ENCODE assay signal across 8 mouse cellular contexts in genomic region chr3:90515242-90515641, GRCm38 (mm10). TPM values are rescaled to one million over a fixed set of nuclear protein-coding genes. Genes with fewer than 3 reads are reported as not detected.
DNase-seq lines count a peak whose midpoint lies in the region; ATAC-seq and TF ChIP-seq lines count a peak whose summit lies in the region.

No protein-coding gene starts in this region.

- no peaks in the 10 kb centered on the region; the same call in 1 of the 2 replicates for H3K79me2 ChIP-seq in liver, adult 2 months (ENCODE audit: control insufficient read depth, insufficient read depth, low read length)

- TF ChIP-seq POLR2A in liver, adult 2 months (IDR thresholded peaks at IDR 0.05; ENCODE audit: extremely low read depth, insufficient read depth, low read length) = no peak
- TF ChIP-seq POLR2A in small intestine, adult 2 months (IDR thresholded peaks at IDR 0.05; ENCODE audit: low read depth, low read length) = no peak

- H3K27me3 ChIP-seq in liver, adult 2 months (ENCODE audit: control insufficient read depth, insufficient read depth, low read length) = no peaks in the 10 kb centered on the region
- peaks cover 18% of the 10 kb centered on the region; the same call in 1 of the 2 replicates for H3K27me3 ChIP-seq in forebrain, postnatal 0 days (ENCODE audit: insufficient read depth, low read length)
- H3K27me3 ChIP-seq in liver, postnatal 0 days (ENCODE audit: insufficient read depth, low read length) = no peaks in the 10 kb centered on the region
- no peaks in the 10 kb centered on the region for H3K27me3 ChIP-seq in small intestine, adult 2 months (ENCODE audit: control insufficient read depth, insufficient read depth, low read length)

- peaks cover 5% of the 10 kb centered on the region for H3K36me3 ChIP-seq in liver, adult 2 months (ENCODE audit: control insufficient read depth, insufficient read depth, low read length)
- H3K36me3 ChIP-seq in forebrain, postnatal 0 days (ENCODE audit: insufficient read depth) = no peaks in the 10 kb centered on the region
- peaks cover 7% of the 10 kb centered on the region; the same call in 1 of the 2 replicates for H3K36me3 ChIP-seq in liver, postnatal 0 days (replicated peaks; ENCODE audit: insufficient read depth, low read length)
- peaks cover 2% of the 10 kb centered on the region; the same call in 1 of the 2 replicates for H3K36me3 ChIP-seq in small intestine, adult 2 months (ENCODE audit: control insufficient read depth, insufficient read depth, low read length)

- peak overlapping the region; percentile 61 for H3K9ac ChIP-seq in liver, adult 2 months (ENCODE audit: low read depth, low read length)
- H3K9ac ChIP-seq in forebrain, postnatal 0 days = no peak overlapping the region
- peak overlapping the region; percentile 65 for H3K9ac ChIP-seq in liver, postnatal 0 days (replicated peaks)

- DNase-seq in liver, adult 2 months (ENCODE audit: extremely low read depth, low read depth, low spot score) = peak; percentile 78
- DNase-seq in liver = no peak
- DNase-seq in forebrain, postnatal 0 days = no peak
- no peak for DNase-seq in liver, postnatal 0 days
- DNase-seq in left cerebral cortex, adult 18-20 months (ENCODE audit: low spot score in 2 of 2) = no peak

- peak overlapping the region; percentile 67 for H3K4me2 ChIP-seq in forebrain, postnatal 0 days (ENCODE audit: low read depth)
- H3K4me2 ChIP-seq in liver, postnatal 0 days (ENCODE audit: low read depth, low read length) = peak overlapping the region; percentile 98

- ATAC-seq in forebrain, postnatal 0 days = no peak
- peak; percentile 13 for ATAC-seq in inflammation-experienced regulatory T-cells, adult 6 months
- ATAC-seq in liver, postnatal 0 days = peak; percentile 20; the same call in 1 of the 2 replicates
- ATAC-seq in activated CD4-positive, CD25-positive, alpha-beta regulatory T cell, adult 4 months = no peak

- peaks cover 14% of the 10 kb centered on the region for H3K4me1 ChIP-seq in liver, adult 2 months (ENCODE audit: control insufficient read depth, insufficient read depth, low read length)
- 0 out of 2 replicates have a peak, but pooled peaks cover 9% of the 10 kb centered on the region for H3K4me1 ChIP-seq in forebrain, postnatal 0 days (ENCODE audit: insufficient read depth)
- H3K4me1 ChIP-seq in liver, postnatal 0 days (ENCODE audit: insufficient read depth) = peaks cover 24% of the 10 kb centered on the region
- H3K4me1 ChIP-seq in small intestine, adult 2 months (ENCODE audit: control insufficient read depth, insufficient read depth, insufficient read length, low read length) = peaks cover 8% of the 10 kb centered on the region; the same call in 1 of the 2 replicates

- TF ChIP-seq CTCF in liver, adult 2 months (IDR thresholded peaks at IDR 0.05; ENCODE audit: low read depth, low read length) = no peak
- TF ChIP-seq CTCF in forebrain, postnatal 0 days (IDR thresholded peaks at IDR 0.05; ENCODE audit: low read depth) = no peak
- TF ChIP-seq CTCF in liver, postnatal 0 days (IDR thresholded peaks at IDR 0.05; ENCODE audit: low read depth) = no peak
- no peak for TF ChIP-seq CTCF in small intestine, adult 2 months (IDR thresholded peaks at IDR 0.05; ENCODE audit: extremely low read depth, insufficient read length, insufficient replicate concordance, low read depth, low read length)

- WGBS in liver, adult 2 months = 0% methylated on average over 1 of the region's 1 CpGs
- 65% methylated on average over 1 of the region's 1 CpGs for WGBS in forebrain, postnatal 0 days
- WGBS in liver, postnatal 0 days (ENCODE audit: insufficient replicate concordance) = 21% methylated on average over 1 of the region's 1 CpGs
- WGBS in small intestine, adult 2 months = 21% methylated on average over 1 of the region's 1 CpGs

- no peaks in the 10 kb centered on the region for H3K9me3 ChIP-seq in forebrain, postnatal 0 days (ENCODE audit: low read length)
- H3K9me3 ChIP-seq in liver, postnatal 0 days (ENCODE audit: low read length) = no peaks in the 10 kb centered on the region

- peak overlapping the region; percentile 53 for H3K4me3 ChIP-seq in liver, adult 2 months (ENCODE audit: insufficient read depth, low read depth, low read length)
- H3K4me3 ChIP-seq in forebrain, postnatal 0 days (ENCODE audit: low read depth, low read length) = peak overlapping the region; percentile 33; the same call in 1 of the 2 replicates
- peak overlapping the region; percentile 61 for H3K4me3 ChIP-seq in liver, postnatal 0 days (ENCODE audit: low read depth, low read length)
- peak overlapping the region; percentile 62 for H3K4me3 ChIP-seq in small intestine, adult 2 months (ENCODE audit: low read depth, low read length)

- no peak for TF ChIP-seq EP300 in liver, postnatal 0 days (IDR thresholded peaks at IDR 0.05; ENCODE audit: low read depth)

- H3K27ac ChIP-seq in liver, adult 2 months (replicated peaks; ENCODE audit: insufficient read depth, low read depth, low read length) = peak overlapping the region; percentile 72
- H3K27ac ChIP-seq in forebrain, postnatal 0 days (ENCODE audit: low read depth, low read length) = no peak overlapping the region
- peak overlapping the region; percentile 46 for H3K27ac ChIP-seq in liver, postnatal 0 days (ENCODE audit: low read depth)
- H3K27ac ChIP-seq in small intestine, adult 2 months (ENCODE audit: insufficient read depth, low read depth, low read length) = peak overlapping the region; percentile 48

RNA-seq across cellular contexts. Expression of gene S100a13, which starts 1.0 kb away (rescaled TPM):
- 70.7 and 81.7 TPM in 2 replicates for total RNA-seq in liver, adult 2 months (2014; rRNA removed)
- polyA plus RNA-seq in liver, adult 2 months (2012; rRNA removed) = 40.2 and 40.5 TPM in 2 replicates
- total RNA-seq in forebrain, postnatal 0 days (2014; rRNA removed) = 8.4 and 11.2 TPM in 2 replicates
- polyA plus RNA-seq in forebrain, postnatal 0 days (2015; fragmentation: Nextera tagmentation; extraction: Ambion mirVana) = 16.1 and 20.5 TPM in 2 replicates
- 100 to 1,000 TPM; 188 to 341 (median 192) TPM for polyA plus RNA-seq in inflammation-experienced regulatory T-cells, adult 6 months (2017; shearing (Covaris generic))
- 35.5 and 36.1 TPM in 2 replicates for polyA plus RNA-seq in liver, postnatal 0 days (2015; fragmentation: Nextera tagmentation; extraction: Ambion mirVana)
- 8.5 and 9.7 TPM in 2 replicates for polyA plus RNA-seq in small intestine, adult 2 months (2012; rRNA removed)
- 10 to 100 TPM; 19.2 to 20.4 TPM for total RNA-seq in left cerebral cortex, adult 18-20 months (2021)
- polyA plus RNA-seq in activated CD4-positive, CD25-positive, alpha-beta regulatory T cell, adult 4 months (2017; shearing (Covaris generic)) = 100 to 1,000 TPM; 235 to 298 TPM

RNA-seq across cellular contexts. Expression of gene S100a1, which starts 1.1 kb away (rescaled TPM):
- 115 and 123 TPM in 2 replicates for total RNA-seq in liver, adult 2 months (2014; rRNA removed)
- polyA plus RNA-seq in liver, adult 2 months (2012; rRNA removed) = 241 and 335 TPM in 2 replicates
- 16.1 and 33.6 TPM in 2 replicates for total RNA-seq in forebrain, postnatal 0 days (2014; rRNA removed)
- polyA plus RNA-seq in forebrain, postnatal 0 days (2015; fragmentation: Nextera tagmentation; extraction: Ambion mirVana) = 47.0 and 52.8 TPM in 2 replicates
- polyA plus RNA-seq in inflammation-experienced regulatory T-cells, adult 6 months (2017; shearing (Covaris generic)) = 1 to 10 TPM; 2.6 to 7.6 (median 5.1) TPM
- polyA plus RNA-seq in liver, postnatal 0 days (2015; fragmentation: Nextera tagmentation; extraction: Ambion mirVana) = 116 and 118 TPM in 2 replicates
- polyA plus RNA-seq in small intestine, adult 2 months (2012; rRNA removed) = 20.2 and 26.8 TPM in 2 replicates
- total RNA-seq in left cerebral cortex, adult 18-20 months (2021) = 100 to 1,000 TPM; 127 to 133 TPM
- polyA plus RNA-seq in activated CD4-positive, CD25-positive, alpha-beta regulatory T cell, adult 4 months (2017; shearing (Covaris generic)) = 1 to 10 TPM; 5.6 to 6.6 TPM

RNA-seq across cellular contexts. Expression of gene Chtop, which starts 5.9 kb away (rescaled TPM):
- 30.9 and 31.0 TPM in 2 replicates for total RNA-seq in liver, adult 2 months (2014; rRNA removed)
- 23.5 and 24.9 TPM in 2 replicates for polyA plus RNA-seq in liver, adult 2 months (2012; rRNA removed)
- 272 and 302 TPM in 2 replicates for total RNA-seq in forebrain, postnatal 0 days (2014; rRNA removed)
- 179 and 186 TPM in 2 replicates for polyA plus RNA-seq in forebrain, postnatal 0 days (2015; fragmentation: Nextera tagmentation; extraction: Ambion mirVana)
- 10 to 100 TPM; 49.4 to 62.9 (median 62.1) TPM for polyA plus RNA-seq in inflammation-experienced regulatory T-cells, adult 6 months (2017; shearing (Covaris generic))
- 39.9 and 42.9 TPM in 2 replicates for polyA plus RNA-seq in liver, postnatal 0 days (2015; fragmentation: Nextera tagmentation; extraction: Ambion mirVana)
- polyA plus RNA-seq in small intestine, adult 2 months (2012; rRNA removed) = 14.3 and 22.3 TPM in 2 replicates
- total RNA-seq in left cerebral cortex, adult 18-20 months (2021) = 100 to 1,000 TPM; 165 TPM
- polyA plus RNA-seq in activated CD4-positive, CD25-positive, alpha-beta regulatory T cell, adult 4 months (2017; shearing (Covaris generic)) = 10 to 100 TPM; 43.5 to 67.8 TPM

RNA-seq across cellular contexts. Expression of gene S100a14, which starts 11.4 kb away (rescaled TPM):
- total RNA-seq in liver, adult 2 months (2014; rRNA removed) = not detected in 2 replicates
- not detected in 2 replicates for polyA plus RNA-seq in liver, adult 2 months (2012; rRNA removed)
- 0.08 TPM in 1 of 2 replicates, not detected in the other for total RNA-seq in forebrain, postnatal 0 days (2014; rRNA removed)
- not detected in 2 replicates for polyA plus RNA-seq in forebrain, postnatal 0 days (2015; fragmentation: Nextera tagmentation; extraction: Ambion mirVana)
- under 1 TPM in 1 of 3 experiments, not detected in 2; 0.40 TPM for polyA plus RNA-seq in inflammation-experienced regulatory T-cells, adult 6 months (2017; shearing (Covaris generic))
- polyA plus RNA-seq in liver, postnatal 0 days (2015; fragmentation: Nextera tagmentation; extraction: Ambion mirVana) = 0.09 TPM in 1 of 2 replicates, not detected in the other
- polyA plus RNA-seq in small intestine, adult 2 months (2012; rRNA removed) = 1.3 and 2.8 TPM in 2 replicates
- total RNA-seq in left cerebral cortex, adult 18-20 months (2021) = under 1 TPM; 0.52 to 0.70 TPM
- under 1 TPM in 1 of 2 experiments, not detected in 1; 0.47 TPM for polyA plus RNA-seq in activated CD4-positive, CD25-positive, alpha-beta regulatory T cell, adult 4 months (2017; shearing (Covaris generic))

RNA-seq across cellular contexts. Expression of gene S100a16, which starts 21.8 kb away (rescaled TPM):
- 38.0 and 40.7 TPM in 2 replicates for total RNA-seq in liver, adult 2 months (2014; rRNA removed)
- polyA plus RNA-seq in liver, adult 2 months (2012; rRNA removed) = 40.1 and 55.0 TPM in 2 replicates
- total RNA-seq in forebrain, postnatal 0 days (2014; rRNA removed) = 39.4 and 48.7 TPM in 2 replicates
- 74.4 and 78.6 TPM in 2 replicates for polyA plus RNA-seq in forebrain, postnatal 0 days (2015; fragmentation: Nextera tagmentation; extraction: Ambion mirVana)
- not detected for polyA plus RNA-seq in inflammation-experienced regulatory T-cells, adult 6 months (2017; shearing (Covaris generic))
- polyA plus RNA-seq in liver, postnatal 0 days (2015; fragmentation: Nextera tagmentation; extraction: Ambion mirVana) = 41.3 and 43.5 TPM in 2 replicates
- polyA plus RNA-seq in small intestine, adult 2 months (2012; rRNA removed) = 44.9 and 65.1 TPM in 2 replicates
- total RNA-seq in left cerebral cortex, adult 18-20 months (2021) = 10 to 100 TPM; 75.6 to 80.4 TPM
- not detected for polyA plus RNA-seq in activated CD4-positive, CD25-positive, alpha-beta regulatory T cell, adult 4 months (2017; shearing (Covaris generic))

Comparison
In these comparisons a context has a peak if more than half of its experiments do, and no peak if none do; other contexts are left out.
1. ATAC-seq: peak in inflammation-experienced regulatory T-cells, adult 6 months (single experiment) and liver, postnatal 0 days (single experiment); none in forebrain, postnatal 0 days (single experiment) and activated CD4-positive, CD25-positive, alpha-beta regulatory T cell, adult 4 months (single experiment).
2. Peak in every context shown above with its lines, with median percentiles within 50 percentile points of each other: H3K4me3 ChIP-seq.